Mouse (Mus musculus) T-cell, adult 2 months (primary cell): ENCODE measurements around the gene Ube2dnl2.

Experiments
- DNase-seq: peaks from one replicate; pipeline ENCODE4 v3.0.0; 2022; ENCODE audit warnings: low spot score

Gene Ube2dnl2

GRCm38 (mm10) chrX:114907282-114907681 lies at the start of gene Ube2dnl2:
Gene Ube2dnl2, plus strand, starts transcription at chrX:114907582.
- DNase-seq, result no peak

- DNase-seq, result no peak
These were observed 11.9 kb upstream of the Ube2dnl2 start for GRCm38 (mm10) chrX:114895489-114895888.

- no peak for DNase-seq
These were observed 9.9 kb upstream of the Ube2dnl2 start for GRCm38 (mm10) chrX:114897506-114897905.

- no peak for DNase-seq
These were observed 4.0 kb upstream of the Ube2dnl2 start for GRCm38 (mm10) chrX:114903391-114903790.

- DNase-seq, result no peak
These were observed 2.7 kb upstream of the Ube2dnl2 start, which contains the start of gene Ube2dnl1 for GRCm38 (mm10) chrX:114904712-114905111. Gene Ube2dnl1, plus strand, starts transcription at chrX:114905012.

- DNase-seq, result no peak
These were observed 47.7 kb downstream of the Ube2dnl2 start for GRCm38 (mm10) chrX:114955066-114955465.
